Mouse (Mus musculus): ENCODE measurements around the gene Hk1.

Hk1 gene

GRCm38 (mm10) chr10:62379808-62380207, at the start of gene Hk1:
TSS of gene Hk1 (minus strand) at chr10:62379908.
- in situ Hi-C loops (cut with MseI, MboI): loop anchor here (5.0 to 10.0 kb wide), 2 partner anchors 103 to 105 kb away; no protein-coding TSS in a partner anchor

- in situ Hi-C loops (cut with MseI, MboI): no loop called here
Measured at GRCm38 (mm10) chr10:62425081-62425871, 45.6 kb upstream of the Hk1 start.

- in situ Hi-C loops (cut with MseI, MboI): no loop called here
Measured at GRCm38 (mm10) chr10:62422255-62422654, 42.5 kb upstream of the Hk1 start, which contains the start of gene Hkdc1. TSS of gene Hkdc1 (minus strand) at chr10:62422491.

- in situ Hi-C loops (cut with MseI, MboI): no loop called here
Measured at GRCm38 (mm10) chr10:62421127-62421526, 41.4 kb upstream of the Hk1 start.

- in situ Hi-C loops (cut with MseI, MboI): no loop called here
Measured at GRCm38 (mm10) chr10:62420399-62420798, 40.7 kb upstream of the Hk1 start.

GRCm38 (mm10) chr10:62419422-62419821, 39.7 kb upstream of the Hk1 start:
- in situ Hi-C loops (cut with MseI, MboI): no loop called here

GRCm38 (mm10) chr10:62418831-62419356, 39.2 kb upstream of the Hk1 start:
- in situ Hi-C loops (cut with MseI, MboI): no loop called here

GRCm38 (mm10) chr10:62413606-62413982, 33.9 kb upstream of the Hk1 start:
- in situ Hi-C loops (cut with MseI, MboI): no loop called here

GRCm38 (mm10) chr10:62412906-62413605, 33.3 kb upstream of the Hk1 start:
- in situ Hi-C loops (cut with MseI, MboI): no loop called here

- in situ Hi-C loops (cut with MseI, MboI): no loop called here
Measured at GRCm38 (mm10) chr10:62411431-62412410, 32.0 kb upstream of the Hk1 start.

- in situ Hi-C loops (cut with MseI, MboI): no loop called here
Measured at GRCm38 (mm10) chr10:62410943-62411342, 31.2 kb upstream of the Hk1 start.

- in situ Hi-C loops (cut with MseI, MboI): loop anchor here in 1 of 2 experiments (10.0 kb wide), 1 partner anchor 140 kb away; no protein-coding TSS in a partner anchor
Measured at GRCm38 (mm10) chr10:62404901-62405300, 25.2 kb upstream of the Hk1 start.

- in situ Hi-C loops (cut with MseI, MboI): loop anchor here in 1 of 2 experiments (10.0 kb wide), 1 partner anchor 137 kb away; no protein-coding TSS in a partner anchor
Measured at GRCm38 (mm10) chr10:62401641-62402111, 22.0 kb upstream of the Hk1 start.

- in situ Hi-C loops (cut with MseI, MboI): loop anchor here (5.0 to 10.0 kb wide), 2 partner anchors 106 to 108 kb away; no protein-coding TSS in a partner anchor
Measured at GRCm38 (mm10) chr10:62383011-62383410, 3.3 kb upstream of the Hk1 start.

- in situ Hi-C loops (cut with MseI, MboI): loop anchor here (5.0 to 10.0 kb wide), 2 partner anchors 104 to 106 kb away; no protein-coding TSS in a partner anchor
Measured at GRCm38 (mm10) chr10:62380936-62381335, 1.2 kb upstream of the Hk1 start.

- in situ Hi-C loops (cut with MseI, MboI): no loop called here
Measured at GRCm38 (mm10) chr10:62358827-62359226, 20.9 kb downstream of the Hk1 start.

GRCm38 (mm10) chr10:62356105-62356730, 23.5 kb downstream of the Hk1 start:
- in situ Hi-C loops (cut with MseI, MboI): no loop called here

- in situ Hi-C loops (cut with MseI, MboI): no loop called here
Measured at GRCm38 (mm10) chr10:62345147-62345546, 34.6 kb downstream of the Hk1 start.

- in situ Hi-C loops (cut with MseI, MboI): no loop called here
Measured at GRCm38 (mm10) chr10:62344004-62344752, 35.5 kb downstream of the Hk1 start.

GRCm38 (mm10) chr10:62342512-62342911, 37.2 kb downstream of the Hk1 start:
- in situ Hi-C loops (cut with MseI, MboI): no loop called here
